Mouse (Mus musculus): ENCODE data around the gene Tdrkh. TPM values are rescaled to one million over a fixed set of nuclear protein-coding genes. Genes with fewer than 3 reads are reported as not detected.

Tdrkh gene
- 8.8 and 12.3 TPM in 2 replicates for polyA plus RNA-seq (2011; ENCODE audit: insufficient read depth, insufficient read length, low read depth, missing spikeins)

DNA sequence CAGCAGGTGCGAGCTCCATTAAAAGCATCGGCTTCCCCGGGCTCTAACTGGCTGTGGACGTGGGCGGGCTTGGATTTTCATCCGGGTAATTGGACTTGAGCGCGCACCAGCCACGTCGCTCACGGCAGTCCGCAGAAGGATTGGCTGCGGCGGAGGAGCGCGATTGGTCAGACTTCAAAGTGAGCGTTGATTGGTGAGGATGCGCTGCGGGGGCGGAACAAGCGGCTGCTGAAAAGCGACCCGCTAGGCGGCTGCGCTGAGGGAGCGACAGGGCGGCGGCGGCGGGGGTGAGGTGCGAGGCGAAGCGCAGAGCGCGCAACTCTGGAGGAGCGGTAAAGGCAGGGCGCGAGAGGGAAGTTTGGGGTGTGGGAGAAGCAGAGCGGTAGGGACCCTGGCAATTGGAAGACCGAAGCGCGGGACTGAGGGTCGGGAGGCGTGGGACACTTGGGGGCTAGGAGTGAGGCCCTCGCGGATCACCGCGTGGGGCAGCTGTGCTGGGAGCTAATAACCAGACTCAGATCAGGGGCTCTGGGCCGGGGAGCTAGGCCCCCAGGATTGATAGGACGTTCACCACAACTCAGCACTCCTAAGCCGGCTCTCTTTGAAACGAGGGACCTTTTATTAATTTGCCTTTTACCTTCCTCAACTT, at the start of gene Tdrkh:
Gene Tdrkh (plus strand): TSS at position 243 of the 649 bp plus-strand sequence.
- Histone ChIP-seq H3K27me3 (ENCODE audit: control insufficient read depth, insufficient read depth, low read length, poor library complexity, severe bottlenecking) (peaks cover 2% of the 10 kb centered on the region), H3K36me3 (ENCODE audit: control insufficient read depth, insufficient read depth, low read length, poor library complexity, severe bottlenecking) (no peaks in the 10 kb centered on the region), H3K9ac (ENCODE audit: low read depth, poor library complexity, severe bottlenecking) (no peak within 1 kb of the TSS), H3K4me3 (ENCODE audit: low read depth, low read length) (peak within 1 kb of the TSS; percentile 48), H3K9me3 (replicated peaks; ENCODE audit: control insufficient read depth, insufficient read depth, low read length, poor library complexity, severe bottlenecking) (peaks cover 7% of the 10 kb centered on the region; the same call in 1 of the 2 replicates), H3K27ac (ENCODE audit: insufficient read depth, low read length) (no peak within 1 kb of the TSS), H3K4me1 (ENCODE audit: control insufficient read depth, insufficient read depth, low read length) (no peaks in the 10 kb centered on the region)
- TF ChIP-seq CTCF (IDR thresholded peaks at IDR 0.05; ENCODE audit: low read depth, low read length) (no peak), POLR2A (IDR thresholded peaks at IDR 0.05; ENCODE audit: insufficient read depth, low read length) (no peak), EP300 (IDR thresholded peaks at IDR 0.05; ENCODE audit: insufficient read depth, low read depth, low read length) (no peak)

- peak overlapping the region; percentile 74 for H3K4me3 ChIP-seq (ENCODE audit: low read depth, low read length)
- no peaks in the 10 kb centered on the region for H3K9me3 ChIP-seq (replicated peaks; ENCODE audit: control insufficient read depth, insufficient read depth, low read length, poor library complexity, severe bottlenecking)
- no peaks in the 10 kb centered on the region for H3K4me1 ChIP-seq (ENCODE audit: control insufficient read depth, insufficient read depth, low read length)
- H3K27me3 ChIP-seq (ENCODE audit: control insufficient read depth, insufficient read depth, low read length, poor library complexity, severe bottlenecking) = peaks cover 11% of the 10 kb centered on the region
- H3K9ac ChIP-seq (ENCODE audit: low read depth, poor library complexity, severe bottlenecking) = peak overlapping the region; percentile 79
- no peak overlapping the region for H3K27ac ChIP-seq (ENCODE audit: insufficient read depth, low read length)
- TF ChIP-seq EP300 (IDR thresholded peaks at IDR 0.05; ENCODE audit: insufficient read depth, low read depth, low read length) = no peak
- TF ChIP-seq CTCF (IDR thresholded peaks at IDR 0.05; ENCODE audit: low read depth, low read length) = no peak
- no peak for TF ChIP-seq POLR2A (IDR thresholded peaks at IDR 0.05; ENCODE audit: insufficient read depth, low read length)
- H3K36me3 ChIP-seq (ENCODE audit: control insufficient read depth, insufficient read depth, low read length, poor library complexity, severe bottlenecking) = no peaks in the 10 kb centered on the region
These were observed 49.6 kb upstream of the Tdrkh start for GRCm38 (mm10) chr3:94363291-94364153.

GRCm38 (mm10) chr3:94364154-94364526, 48.9 kb upstream of the Tdrkh start:
- Histone ChIP-seq H3K27ac (ENCODE audit: insufficient read depth, low read length) (no peak overlapping the region), H3K9ac (ENCODE audit: low read depth, poor library complexity, severe bottlenecking) (peak overlapping the region; percentile 79), H3K4me1 (ENCODE audit: control insufficient read depth, insufficient read depth, low read length) (no peaks in the 10 kb centered on the region), H3K9me3 (replicated peaks; ENCODE audit: control insufficient read depth, insufficient read depth, low read length, poor library complexity, severe bottlenecking) (no peaks in the 10 kb centered on the region), H3K27me3 (ENCODE audit: control insufficient read depth, insufficient read depth, low read length, poor library complexity, severe bottlenecking) (peaks cover 11% of the 10 kb centered on the region), H3K36me3 (ENCODE audit: control insufficient read depth, insufficient read depth, low read length, poor library complexity, severe bottlenecking) (no peaks in the 10 kb centered on the region), H3K4me3 (ENCODE audit: low read depth, low read length) (peak overlapping the region; percentile 74)
- no peak for TF ChIP-seq CTCF (IDR thresholded peaks at IDR 0.05; ENCODE audit: low read depth, low read length)
- no peak for TF ChIP-seq POLR2A (IDR thresholded peaks at IDR 0.05; ENCODE audit: insufficient read depth, low read length)
- TF ChIP-seq EP300 (IDR thresholded peaks at IDR 0.05; ENCODE audit: insufficient read depth, low read depth, low read length) = no peak

- TF ChIP-seq EP300 (IDR thresholded peaks at IDR 0.05; ENCODE audit: insufficient read depth, low read depth, low read length) = no peak
- TF ChIP-seq CTCF (IDR thresholded peaks at IDR 0.05; ENCODE audit: low read depth, low read length) = peak; percentile 85
- Histone ChIP-seq H3K4me3 (ENCODE audit: low read depth, low read length) (no peak overlapping the region), H3K27me3 (ENCODE audit: control insufficient read depth, insufficient read depth, low read length, poor library complexity, severe bottlenecking) (peaks cover 11% of the 10 kb centered on the region), H3K9me3 (replicated peaks; ENCODE audit: control insufficient read depth, insufficient read depth, low read length, poor library complexity, severe bottlenecking) (no peaks in the 10 kb centered on the region), H3K4me1 (ENCODE audit: control insufficient read depth, insufficient read depth, low read length) (peaks cover 1% of the 10 kb centered on the region), H3K9ac (ENCODE audit: low read depth, poor library complexity, severe bottlenecking) (no peak overlapping the region), H3K36me3 (ENCODE audit: control insufficient read depth, insufficient read depth, low read length, poor library complexity, severe bottlenecking) (no peaks in the 10 kb centered on the region), H3K27ac (ENCODE audit: insufficient read depth, low read length) (no peak overlapping the region)
These were observed 46.3 kb upstream of the Tdrkh start for GRCm38 (mm10) chr3:94366761-94367160.

- TF ChIP-seq CTCF (IDR thresholded peaks at IDR 0.05; ENCODE audit: low read depth, low read length) = no peak
- no peak for TF ChIP-seq EP300 (IDR thresholded peaks at IDR 0.05; ENCODE audit: insufficient read depth, low read depth, low read length)
- TF ChIP-seq POLR2A (IDR thresholded peaks at IDR 0.05; ENCODE audit: insufficient read depth, low read length) = no peak
- Histone ChIP-seq H3K36me3 (ENCODE audit: control insufficient read depth, insufficient read depth, low read length, poor library complexity, severe bottlenecking) (no peaks in the 10 kb centered on the region), H3K4me1 (ENCODE audit: control insufficient read depth, insufficient read depth, low read length) (peaks cover 1% of the 10 kb centered on the region), H3K27me3 (ENCODE audit: control insufficient read depth, insufficient read depth, low read length, poor library complexity, severe bottlenecking) (peaks cover 11% of the 10 kb centered on the region), H3K27ac (ENCODE audit: insufficient read depth, low read length) (no peak overlapping the region), H3K4me3 (ENCODE audit: low read depth, low read length) (no peak overlapping the region), H3K9ac (ENCODE audit: low read depth, poor library complexity, severe bottlenecking) (no peak overlapping the region), H3K9me3 (replicated peaks; ENCODE audit: control insufficient read depth, insufficient read depth, low read length, poor library complexity, severe bottlenecking) (no peaks in the 10 kb centered on the region)
These were observed 45.6 kb upstream of the Tdrkh start for GRCm38 (mm10) chr3:94367511-94367910.

DNA sequence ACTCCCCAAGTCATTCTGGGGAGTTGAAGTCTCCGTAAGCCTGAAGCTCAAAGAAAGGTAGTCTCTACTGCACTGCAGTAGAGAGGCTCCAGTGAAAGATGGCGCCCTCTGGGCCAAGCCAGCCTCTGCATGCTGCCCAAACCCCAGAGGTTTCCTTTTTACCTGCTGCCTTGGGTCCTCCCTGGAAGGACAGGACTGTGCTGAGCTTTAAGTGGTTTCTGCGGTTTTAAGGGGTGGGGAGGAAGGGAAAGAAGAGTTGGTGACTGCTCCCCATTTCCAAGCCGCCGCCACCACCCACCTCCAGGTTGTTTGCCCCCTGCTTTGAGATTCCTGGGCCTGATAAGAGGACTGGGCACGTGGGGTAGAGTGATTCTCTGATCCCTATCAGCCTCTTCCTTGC, 44.4 kb upstream of the Tdrkh start:
- peaks cover 1% of the 10 kb centered on the region for H3K4me1 ChIP-seq (ENCODE audit: control insufficient read depth, insufficient read depth, low read length)
- no peak for TF ChIP-seq EP300 (IDR thresholded peaks at IDR 0.05; ENCODE audit: insufficient read depth, low read depth, low read length)
- TF ChIP-seq CTCF (IDR thresholded peaks at IDR 0.05; ENCODE audit: low read depth, low read length) = no peak
- no peak for TF ChIP-seq POLR2A (IDR thresholded peaks at IDR 0.05; ENCODE audit: insufficient read depth, low read length)
- no peaks in the 10 kb centered on the region for H3K9me3 ChIP-seq (replicated peaks; ENCODE audit: control insufficient read depth, insufficient read depth, low read length, poor library complexity, severe bottlenecking)
- no peak overlapping the region for H3K27ac ChIP-seq (ENCODE audit: insufficient read depth, low read length)
- peaks cover 9% of the 10 kb centered on the region for H3K27me3 ChIP-seq (ENCODE audit: control insufficient read depth, insufficient read depth, low read length, poor library complexity, severe bottlenecking)
- no peak overlapping the region for H3K4me3 ChIP-seq (ENCODE audit: low read depth, low read length)
- H3K9ac ChIP-seq (ENCODE audit: low read depth, poor library complexity, severe bottlenecking) = no peak overlapping the region
- H3K36me3 ChIP-seq (ENCODE audit: control insufficient read depth, insufficient read depth, low read length, poor library complexity, severe bottlenecking) = no peaks in the 10 kb centered on the region
